Mouse (Mus musculus) kidney, adult 2 months (tissue): ENCODE data around the gene Fgf18. TPM values are rescaled to one million over a fixed set of nuclear protein-coding genes. Genes with fewer than 3 reads are reported as not detected.

ENCODE experiments used
- DNase-seq: peaks from one replicate; pipeline ENCODE4 v3.0.0; 2021
- H3K27ac ChIP-seq: fragments of 200-500 bp; 2 replicates; pipeline ENCODE4 v1.5.1; 2012; ENCODE audit warnings: low read depth, low read length, control low read depth, inconsistent platforms; ENCODE audit not compliant: insufficient read depth
- H3K27me3 ChIP-seq: fragments of 200-500 bp; replicated peaks from 2 replicates; pipeline ENCODE4 v1.6.1; 2012; ENCODE audit warnings: mild to moderate bottlenecking, moderate library complexity, low read length, inconsistent platforms; ENCODE audit not compliant: control insufficient read depth, insufficient read depth
- H3K36me3 ChIP-seq: fragments of 200-500 bp; 2 replicates; pipeline ENCODE4 v1.6.1; 2012; ENCODE audit warnings: mild to moderate bottlenecking, moderate library complexity, low read length, inconsistent platforms; ENCODE audit not compliant: control insufficient read depth, insufficient read depth
- H3K4me1 ChIP-seq: fragments of 200-500 bp; 2 replicates; pipeline ENCODE4 v1.6.1; 2011; ENCODE audit warnings: low read length; ENCODE audit not compliant: control insufficient read depth, insufficient read depth
- H3K4me3 ChIP-seq: fragments of 200-500 bp; 2 replicates; pipeline ENCODE4 v1.5.1; 2011; ENCODE audit warnings: mild to moderate bottlenecking, low read depth, low read length, control low read depth; ENCODE audit not compliant: insufficient read depth
- CTCF ChIP-seq: fragments of 200-500 bp; conservative IDR thresholded peaks from 2 replicates; pipeline ENCODE4 v1.5.1; 2011; ENCODE audit warnings: low read depth, mild to moderate bottlenecking, control low read depth, low read length, moderate library complexity, mixed read lengths; ENCODE audit not compliant: insufficient read depth, insufficient read length
- POLR2A ChIP-seq: fragments of 200-500 bp; IDR thresholded peaks from one replicate; pipeline ENCODE4 v1.6.1; 2011; ENCODE audit warnings: low read depth, low read length, control low read depth
- WGBS: fragments of 180-500 bp; shearing (Covaris S2); methylation state at CpG from one replicate; pipeline ENCODE4 v1.1.7; 2018; 5-methylcytosine and 5-hydroxymethylcytosine counted together
- polyA plus RNA-seq: library from polyadenylated mRNA; depleted of rRNA; stranded (reverse); fragments of >200 nt; gene quantifications from 2 replicates; pipeline ENCODE4 v1.2.3, GENCODE M21; 2012; rRNA removed

Gene Fgf18
- polyA plus RNA-seq, 1 experiment, result 0.50 TPM

GRCm38 (mm10) chr11:33070520-33070919 lies 76.7 kb downstream of the Fgf18 start:
- 37% methylated on average over 6 of the region's 6 CpGs for WGBS
- no peak overlapping the region for H3K4me3 ChIP-seq
- TF ChIP-seq POLR2A (no peak), CTCF (no peak)

More at GRCm38 (mm10) chr11:33070520-33070919, 76.7 kb downstream of the Fgf18 start:
- no peak for DNase-seq
- no peaks in the 10 kb centered on the region for H3K36me3 ChIP-seq
- H3K4me1 ChIP-seq, result no peaks in the 10 kb centered on the region
- H3K27me3 ChIP-seq, result no peaks in the 10 kb centered on the region
- no peak overlapping the region for H3K27ac ChIP-seq

Other genes starting within 250 kb of the Fgf18 start
- 77.9 and 98.2 TPM in 2 replicates for gene Npm1, start 15.8 kb upstream of the Fgf18 start, polyA plus RNA-seq
- gene Tlx3, start 56.2 kb upstream of the Fgf18 start, polyA plus RNA-seq, result not detected in 2 replicates
- gene Gm12117, start 129.3 kb upstream of the Fgf18 start, polyA plus RNA-seq, result not detected in 2 replicates